Comparison of ENCODE assay signal across 8 mouse cellular contexts in genomic region chr7:4915669-4916416, GRCm38 (mm10). TPM values are rescaled to one million over a fixed set of nuclear protein-coding genes. Genes with fewer than 3 reads are reported as not detected.
DNase-seq lines count a peak whose midpoint lies in the region; ATAC-seq and TF ChIP-seq lines count a peak whose summit lies in the region.
"Had no signal": no experiment of that assay in that cellular context is flagged by ENCODE, and none has a peak within 500 bp of the region (broad histone marks: within the 10 kb centered on the region; RNA-seq: fewer than 3 reads in every experiment).

No protein-coding gene starts in this region.

- H3K36me3 ChIP-seq in forebrain, postnatal 0 days (ENCODE audit: insufficient read depth) = peaks cover 25% of the 10 kb centered on the region
- H3K36me3 ChIP-seq in limb, embryonic 15.5 days = peaks cover 28% of the 10 kb centered on the region

- peak overlapping the region; percentile 83 for H3K9ac ChIP-seq in forebrain, postnatal 0 days
- peak overlapping the region; percentile 76 for H3K9ac ChIP-seq in limb, embryonic 15.5 days

- TF ChIP-seq CTCF in forebrain, postnatal 0 days (IDR thresholded peaks at IDR 0.05; ENCODE audit: low read depth) = no peak

- H3K27ac ChIP-seq in forebrain, postnatal 0 days (ENCODE audit: low read depth, low read length) = peak overlapping the region; percentile 99
- peak overlapping the region; percentile 99 for H3K27ac ChIP-seq in limb, embryonic 15.5 days

- DNase-seq in right cerebral cortex, adult 18-20 months = peak; percentile 47
- no peak for DNase-seq in right cerebral cortex, postnatal 36 days (ENCODE audit: low spot score in 2 of 2)
- peak; percentile 69 for DNase-seq in cerebellum, adult 9-11 months
- no peak for DNase-seq in forebrain, postnatal 0 days
- peak; percentile 19 for DNase-seq in naive thymus-derived CD4-positive, alpha-beta T cell, adult 2 months (ENCODE audit: low read depth)
- no peak for DNase-seq in ovary, postnatal 36 days (ENCODE audit: low spot score)

- no peaks in the 10 kb centered on the region for H3K27me3 ChIP-seq in forebrain, postnatal 0 days (ENCODE audit: insufficient read depth, low read length)
- no peaks in the 10 kb centered on the region for H3K27me3 ChIP-seq in limb, embryonic 15.5 days

- no peaks in the 10 kb centered on the region for H3K9me3 ChIP-seq in forebrain, postnatal 0 days (ENCODE audit: low read length)
- H3K9me3 ChIP-seq in limb, embryonic 15.5 days = no peaks in the 10 kb centered on the region

- H3K4me3 ChIP-seq in forebrain, postnatal 0 days (ENCODE audit: low read depth, low read length) = peak overlapping the region; percentile 76
- H3K4me3 ChIP-seq in limb, embryonic 15.5 days = peak overlapping the region; percentile 71

- peak overlapping the region; percentile 68 for H3K4me2 ChIP-seq in forebrain, postnatal 0 days (ENCODE audit: low read depth)
- H3K4me2 ChIP-seq in limb, embryonic 15.5 days = peak overlapping the region; percentile 72

- H3K4me1 ChIP-seq in forebrain, postnatal 0 days (ENCODE audit: insufficient read depth) = peaks cover 9% of the 10 kb centered on the region; the same call in 1 of the 2 replicates
- H3K4me1 ChIP-seq in limb, embryonic 15.5 days = peaks cover 24% of the 10 kb centered on the region

- ATAC-seq in forebrain, postnatal 0 days = peak; percentile 62
- ATAC-seq in limb, embryonic 15.5 days (ENCODE audit: insufficient number of reproducible peaks, low FRiP score, low TSS enrichment, low read depth) = no peak

- 11% methylated on average over 14 of the region's 14 CpGs for WGBS in forebrain, postnatal 0 days
- 13% methylated on average over 14 of the region's 14 CpGs for WGBS in limb, embryonic 15.5 days

RNA-seq across cellular contexts. Expression of gene Zfp628, which starts 0.8 kb away (rescaled TPM):
- total RNA-seq in forebrain, postnatal 0 days (2014; rRNA removed) = 5.4 and 9.2 TPM in 2 replicates
- 5.8 and 6.0 TPM in 2 replicates for polyA plus RNA-seq in forebrain, postnatal 0 days (2015; fragmentation: Nextera tagmentation; extraction: Ambion mirVana)
- 3.4 TPM in 2 replicates for polyA plus RNA-seq in limb, embryonic 15.5 days (2015; fragmentation: Nextera tagmentation; extraction: Ambion mirVana)

RNA-seq across cellular contexts. Expression of gene Nat14, which starts 6.0 kb away (rescaled TPM):
- total RNA-seq in forebrain, postnatal 0 days (2014; rRNA removed) = 45.5 and 69.9 TPM in 2 replicates
- polyA plus RNA-seq in forebrain, postnatal 0 days (2015; fragmentation: Nextera tagmentation; extraction: Ambion mirVana) = 20.5 and 54.3 TPM in 2 replicates
- 2.5 and 3.7 TPM in 2 replicates for polyA plus RNA-seq in limb, embryonic 15.5 days (2015; fragmentation: Nextera tagmentation; extraction: Ambion mirVana)

RNA-seq across cellular contexts. Expression of gene Gm36210, which starts 9.5 kb away (rescaled TPM):
- total RNA-seq in forebrain, postnatal 0 days (2014; rRNA removed) = 0.48 and 0.85 TPM in 2 replicates
- 0.29 and 0.47 TPM in 2 replicates for polyA plus RNA-seq in forebrain, postnatal 0 days (2015; fragmentation: Nextera tagmentation; extraction: Ambion mirVana)
- polyA plus RNA-seq in limb, embryonic 15.5 days (2015; fragmentation: Nextera tagmentation; extraction: Ambion mirVana) = 0.17 TPM in 1 of 2 replicates, not detected in the other
- polyA plus RNA-seq: gonadal fat pad, adult 2 months had no signal

RNA-seq across cellular contexts. Expression of gene Ssc5d, which starts 9.7 kb away (rescaled TPM):
- total RNA-seq in forebrain, postnatal 0 days (2014; rRNA removed) = 0.54 and 1.7 TPM in 2 replicates
- polyA plus RNA-seq in forebrain, postnatal 0 days (2015; fragmentation: Nextera tagmentation; extraction: Ambion mirVana) = 0.51 and 0.63 TPM in 2 replicates
- polyA plus RNA-seq in limb, embryonic 15.5 days (2015; fragmentation: Nextera tagmentation; extraction: Ambion mirVana) = 15.6 and 21.9 TPM in 2 replicates

RNA-seq across cellular contexts. Expression of gene Isoc2a, which starts 38.9 kb away (rescaled TPM):
- total RNA-seq in forebrain, postnatal 0 days (2014; rRNA removed) = 4.8 and 4.9 TPM in 2 replicates
- polyA plus RNA-seq in forebrain, postnatal 0 days (2015; fragmentation: Nextera tagmentation; extraction: Ambion mirVana) = 0.26 and 0.39 TPM in 2 replicates
- polyA plus RNA-seq in limb, embryonic 15.5 days (2015; fragmentation: Nextera tagmentation; extraction: Ambion mirVana) = 0.86 and 1.0 TPM in 2 replicates

Comparison
In these comparisons a context has a peak if more than half of its experiments do, and no peak if none do; other contexts are left out.
1. DNase-seq: peak in right cerebral cortex, adult 18-20 months (single experiment), cerebellum, adult 9-11 months (single experiment) and naive thymus-derived CD4-positive, alpha-beta T cell, adult 2 months (single experiment); none in right cerebral cortex, postnatal 36 days (0 of 2), forebrain, postnatal 0 days (single experiment) and ovary, postnatal 36 days (single experiment).